Mouse (Mus musculus): Measurements from ENCODE around the gene Rufy3. TPM values are rescaled to one million over a fixed set of nuclear protein-coding genes. Genes with fewer than 3 reads are reported as not detected.

Rufy3 gene
- total RNA-seq, 2 experiments from 2014 or later: 169 TPM

- TF ChIP-seq CTCF (conservative IDR thresholded peaks at IDR 0.05): no peak
- Histone ChIP-seq H3K27ac (no peak overlapping the region), H3K4me3 (no peak overlapping the region)
- no peak for DNase-seq (ENCODE audit: low spot score in 2 of 2)
Measured at GRCm38 (mm10) chr5:88604641-88605358, 40.0 kb downstream of the Rufy3 start.

- Histone ChIP-seq H3K27ac (peak overlapping the region; percentile 43), H3K4me3 (no peak overlapping the region)
- peak; percentile 23 to 26 for DNase-seq (ENCODE audit: low spot score in 2 of 2)
- TF ChIP-seq CTCF (conservative IDR thresholded peaks at IDR 0.05): no peak
Measured at GRCm38 (mm10) chr5:88614129-88614528, 49.3 kb downstream of the Rufy3 start.

GRCm38 (mm10) chr5:88616988-88617387, 52.1 kb downstream of the Rufy3 start:
- Histone ChIP-seq H3K27ac (no peak overlapping the region), H3K4me3 (no peak overlapping the region)
- TF ChIP-seq CTCF (conservative IDR thresholded peaks at IDR 0.05): no peak
- DNase-seq (ENCODE audit: low spot score in 2 of 2): no peak

- no peak for DNase-seq (ENCODE audit: low spot score in 2 of 2)
- no peak for TF ChIP-seq CTCF (conservative IDR thresholded peaks at IDR 0.05)
- no peak overlapping the region for H3K4me3 ChIP-seq
- H3K27ac ChIP-seq: no peak overlapping the region
Measured at GRCm38 (mm10) chr5:88627545-88627944, 62.7 kb downstream of the Rufy3 start.

- no peak overlapping the region for H3K4me3 ChIP-seq
- TF ChIP-seq CTCF (conservative IDR thresholded peaks at IDR 0.05): no peak
- DNase-seq (ENCODE audit: low spot score in 2 of 2): no peak
- H3K27ac ChIP-seq: no peak overlapping the region
Measured at GRCm38 (mm10) chr5:88629125-88629524, 64.3 kb downstream of the Rufy3 start.

GRCm38 (mm10) chr5:88629987-88630386, 65.1 kb downstream of the Rufy3 start:
- no peak overlapping the region for H3K4me3 ChIP-seq
- H3K27ac ChIP-seq: no peak overlapping the region
- no peak for TF ChIP-seq CTCF (conservative IDR thresholded peaks at IDR 0.05)
- no peak for DNase-seq (ENCODE audit: low spot score in 2 of 2)

- Histone ChIP-seq H3K4me3 (no peak overlapping the region), H3K27ac (peak overlapping the region; percentile 19; the same call in 1 of the 2 replicates)
- no peak for TF ChIP-seq CTCF (conservative IDR thresholded peaks at IDR 0.05)
- no peak for DNase-seq (ENCODE audit: low spot score in 2 of 2)
Measured at GRCm38 (mm10) chr5:88630883-88631282, 66.0 kb downstream of the Rufy3 start.

GRCm38 (mm10) chr5:88631545-88631944, 66.7 kb downstream of the Rufy3 start:
- Histone ChIP-seq H3K27ac (no peak overlapping the region), H3K4me3 (no peak overlapping the region)
- TF ChIP-seq CTCF (conservative IDR thresholded peaks at IDR 0.05): no peak
- DNase-seq (ENCODE audit: low spot score in 2 of 2): no peak

- Histone ChIP-seq H3K27ac (no peak overlapping the region), H3K4me3 (no peak overlapping the region)
- no peak for TF ChIP-seq CTCF (conservative IDR thresholded peaks at IDR 0.05)
- DNase-seq (ENCODE audit: low spot score in 2 of 2): no peak
Measured at GRCm38 (mm10) chr5:88632463-88632862, 67.6 kb downstream of the Rufy3 start.

GRCm38 (mm10) chr5:88634076-88634475, 69.2 kb downstream of the Rufy3 start:
- no peak for TF ChIP-seq CTCF (conservative IDR thresholded peaks at IDR 0.05)
- Histone ChIP-seq H3K27ac (no peak overlapping the region), H3K4me3 (no peak overlapping the region)
- DNase-seq (ENCODE audit: low spot score in 2 of 2): no peak

GRCm38 (mm10) chr5:88642786-88643185, 77.9 kb downstream of the Rufy3 start:
- Histone ChIP-seq H3K4me3 (no peak overlapping the region), H3K27ac (no peak overlapping the region)
- no peak for TF ChIP-seq CTCF (conservative IDR thresholded peaks at IDR 0.05)
- DNase-seq (ENCODE audit: low spot score in 2 of 2): no peak

GRCm38 (mm10) chr5:88643491-88643890, 78.7 kb downstream of the Rufy3 start:
- Histone ChIP-seq H3K27ac (no peak overlapping the region), H3K4me3 (no peak overlapping the region)
- no peak for TF ChIP-seq CTCF (conservative IDR thresholded peaks at IDR 0.05)
- DNase-seq (ENCODE audit: low spot score in 2 of 2): no peak

- Histone ChIP-seq H3K4me3 (no peak overlapping the region), H3K27ac (no peak overlapping the region)
- no peak for TF ChIP-seq CTCF (conservative IDR thresholded peaks at IDR 0.05)
- DNase-seq (ENCODE audit: low spot score in 2 of 2): no peak
Measured at GRCm38 (mm10) chr5:88644901-88645300, 80.1 kb downstream of the Rufy3 start.

- TF ChIP-seq CTCF (conservative IDR thresholded peaks at IDR 0.05): no peak
- no peak overlapping the region for H3K27ac ChIP-seq
- no peak for DNase-seq (ENCODE audit: low spot score in 2 of 2)
- no peak overlapping the region for H3K4me3 ChIP-seq
Measured at GRCm38 (mm10) chr5:88645405-88645804, 80.6 kb downstream of the Rufy3 start.

Data from layer of hippocampus, adult 2 months (tissue).